Mouse (Mus musculus) cerebellum, adult 2 months (tissue): ENCODE results near the gene Robo1.

ENCODE experiments used
- CTCF ChIP-seq: fragments of 200-500 bp; IDR thresholded peaks from 2 replicates; pipeline ENCODE4 v1.5.1; 2011; ENCODE audit warnings: low read depth, mild to moderate bottlenecking, control low read depth, low read length, moderate library complexity, borderline replicate concordance; ENCODE audit not compliant: insufficient read depth
- POLR2A ChIP-seq: fragments of 200-500 bp; IDR thresholded peaks from 2 replicates; pipeline ENCODE4 v1.6.1; 2011; ENCODE audit warnings: low read length, control low read depth, borderline replicate concordance; ENCODE audit not compliant: insufficient read depth

GRCm38 (mm10) chr16:72703486-72703885, 395.4 kb downstream of the Robo1 start:
- no peak for TF ChIP-seq POLR2A
- no peak for TF ChIP-seq CTCF
